Mouse (Mus musculus) neural tube, embryonic 12.5 days (tissue): Measurements from ENCODE around the gene Tmem239. TPM values are rescaled to one million over a fixed set of nuclear protein-coding genes. Genes with fewer than 3 reads are reported as not detected.
A peak's percentile ranks its signal among the peaks of the same experiment; 100 is the strongest.

Experiments
- ATAC-seq: fragments of 200-750 bp; cut with Nextera tagmentation; 2 replicates; pipeline ENCODE4 v1.8.0; 2017; ENCODE audit warnings: low read depth, mild to moderate bottlenecking, moderate TSS enrichment, moderate library complexity; ENCODE audit not compliant: low FRiP score
- H3K27ac ChIP-seq: fragments of 300-500 bp; sonication (generic); 2 replicates; pipeline ENCODE4 v1.5.1; 2016
- H3K27me3 ChIP-seq: fragments of 300-500 bp; sonication (generic); replicated peaks from 2 replicates; pipeline ENCODE4 v1.6.1; 2016; ENCODE audit warnings: mild to moderate bottlenecking
- H3K36me3 ChIP-seq: fragments of 300-500 bp; sonication (generic); 2 replicates; pipeline ENCODE4 v1.6.1; 2016; ENCODE audit warnings: mild to moderate bottlenecking
- H3K4me1 ChIP-seq: fragments of 300-500 bp; sonication (generic); 2 replicates; pipeline ENCODE4 v1.6.1; 2016
- H3K4me2 ChIP-seq: fragments of 300-500 bp; sonication (generic); replicated peaks from 2 replicates; pipeline ENCODE4 v1.6.1; 2016; ENCODE audit warnings: mild to moderate bottlenecking
- H3K4me3 ChIP-seq: fragments of 300-500 bp; sonication (generic); 2 replicates; pipeline ENCODE4 v1.5.1; 2016
- H3K9ac ChIP-seq: fragments of 300-500 bp; sonication (generic); 2 replicates; pipeline ENCODE4 v1.6.1; 2016; ENCODE audit warnings: mild to moderate bottlenecking
- H3K9me3 ChIP-seq: fragments of 300-500 bp; sonication (generic); 2 replicates; pipeline ENCODE4 v1.6.1; 2016; ENCODE audit warnings: mild to moderate bottlenecking
- WGBS: fragments of 180-500 bp; shearing (Covaris S2); methylation state at CpG from one replicate; pipeline ENCODE4 v1.1.7; 2016; 5-methylcytosine and 5-hydroxymethylcytosine counted together
- polyA plus RNA-seq: library from polyadenylated mRNA; unstranded; fragments of >200 nt; fragmentation: Nextera tagmentation; extraction: Ambion mirVana; gene quantifications from 2 replicates; pipeline ENCODE4 v1.2.1, GENCODE M21; 2016

Gene Tmem239
- polyA plus RNA-seq, 1 experiment from 2014 or later: not detected

GRCm38 (mm10) chr2:130414094-130414856 lies 8.0 kb downstream of the Tmem239 start:
- H3K4me1 ChIP-seq: peaks cover 6% of the 10 kb centered on the region; the same call in 1 of the 2 replicates
- WGBS: 79% methylated on average over 6 of the region's 6 CpGs
- no peak overlapping the region for H3K4me3 ChIP-seq

GRCm38 (mm10) chr2:130421781-130422620 lies 15.7 kb downstream of the Tmem239 start:
- Histone ChIP-seq H3K9ac (no peak overlapping the region), H3K27me3 (no peaks in the 10 kb centered on the region), H3K9me3 (no peaks in the 10 kb centered on the region), H3K36me3 (peaks cover 9% of the 10 kb centered on the region; the same call in 1 of the 2 replicates), H3K4me3 (no peak overlapping the region), H3K4me1 (peaks cover 22% of the 10 kb centered on the region), H3K27ac (no peak overlapping the region), H3K4me2 (no peak overlapping the region)
- no peak for ATAC-seq
- WGBS: 96% methylated on average over 26 of the region's 26 CpGs

More at GRCm38 (mm10) chr2:130414094-130414856, 8.0 kb downstream of the Tmem239 start:
- H3K9ac ChIP-seq: no peak overlapping the region
- no peak overlapping the region for H3K4me2 ChIP-seq
- no peak overlapping the region for H3K27ac ChIP-seq
- no peaks in the 10 kb centered on the region for H3K27me3 ChIP-seq
- ATAC-seq: no peak
- H3K36me3 ChIP-seq: peaks cover 9% of the 10 kb centered on the region; the same call in 1 of the 2 replicates
- H3K9me3 ChIP-seq: no peaks in the 10 kb centered on the region

DNA sequence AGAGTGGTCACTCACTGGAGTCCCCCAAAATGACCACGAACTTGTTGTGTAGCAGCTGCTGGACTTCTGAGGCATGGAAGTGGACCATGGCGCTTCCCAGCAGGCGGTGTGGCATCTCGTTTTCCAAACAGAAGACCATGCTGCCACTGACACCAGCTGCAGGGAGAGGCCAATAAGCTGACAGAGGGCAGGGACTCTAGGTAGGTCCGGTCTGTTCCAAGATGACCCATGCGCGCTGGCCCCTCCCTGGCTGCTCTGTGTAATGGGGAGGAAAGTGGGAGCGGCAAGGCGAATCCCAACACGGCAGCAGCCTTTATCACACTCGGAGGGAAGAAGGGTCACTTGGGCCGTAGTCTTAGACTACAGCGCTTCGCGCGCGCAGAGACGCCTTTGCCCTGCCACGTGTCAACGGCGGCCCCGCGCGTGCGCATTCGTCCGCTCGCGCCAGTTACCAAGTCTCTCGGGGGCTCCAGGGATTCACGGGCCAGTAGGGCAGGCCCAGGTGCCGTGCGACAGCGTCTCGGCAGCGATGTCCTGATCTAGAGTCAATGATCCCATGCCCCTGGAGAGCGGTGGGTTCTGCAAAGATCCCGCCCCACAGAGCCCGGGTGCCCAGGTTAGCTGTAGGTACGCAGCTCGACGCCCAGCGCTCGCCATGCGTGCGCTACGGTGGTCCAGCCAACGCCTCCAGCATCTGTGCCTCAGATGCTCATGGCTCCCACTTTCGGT lies 17.3 kb downstream of the Tmem239 start:
- H3K4me1 ChIP-seq: peaks cover 22% of the 10 kb centered on the region
- peak overlapping the region; percentile 67 for H3K9ac ChIP-seq
- peak overlapping the region; percentile 70; the same call in 1 of the 2 replicates for H3K27ac ChIP-seq
- peak overlapping the region; percentile 76 for H3K4me3 ChIP-seq
- peaks cover 6% of the 10 kb centered on the region; the same call in 1 of the 2 replicates for H3K36me3 ChIP-seq
- no peaks in the 10 kb centered on the region for H3K9me3 ChIP-seq
- peak; percentile 80 for ATAC-seq
- peak overlapping the region; percentile 72 for H3K4me2 ChIP-seq
- 17% methylated on average over 49 of the region's 49 CpGs for WGBS
- no peaks in the 10 kb centered on the region for H3K27me3 ChIP-seq

DNA sequence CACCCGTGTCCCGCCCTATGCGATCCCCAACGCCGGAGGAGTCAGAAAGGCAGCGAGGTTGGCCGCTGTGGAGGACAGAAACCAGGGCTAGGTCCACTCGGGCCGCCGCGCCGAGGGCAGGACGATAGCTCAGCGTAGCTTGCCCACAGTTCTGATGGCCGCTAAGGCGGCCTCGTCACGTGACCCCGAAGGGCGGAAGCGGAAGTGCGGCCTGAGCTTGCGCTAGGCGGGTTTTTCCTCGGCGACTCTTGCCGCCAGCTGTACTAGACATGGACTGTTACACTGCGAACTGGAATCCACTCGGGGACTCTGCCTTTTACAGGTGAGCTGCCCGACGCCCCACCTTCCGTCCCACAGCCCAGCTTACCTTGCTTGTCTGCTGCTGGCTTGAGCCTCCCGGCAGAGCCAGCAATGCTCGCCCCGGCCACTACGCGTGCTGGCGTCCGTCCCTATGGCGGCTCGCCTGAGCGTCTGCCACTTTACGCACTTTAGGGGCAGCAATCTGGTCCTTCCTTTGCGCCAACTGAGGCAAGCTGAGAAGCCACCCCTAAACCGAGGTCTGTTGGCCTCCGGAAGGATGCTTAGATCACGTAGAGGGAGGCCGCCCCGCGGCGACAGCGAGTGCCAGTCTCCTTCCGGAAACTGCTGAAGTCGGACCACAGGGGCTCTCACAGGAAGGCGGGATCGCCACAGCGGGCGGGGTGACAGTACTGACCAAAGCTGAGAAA lies 18.0 kb downstream of the Tmem239 start, which contains the start of the genes Vps16 and Pced1a:
Gene Vps16, plus strand, starts transcription at position 214 of the 728 bp plus-strand sequence.
Gene Pced1a, minus strand, starts transcription at position 576 of the 728 bp plus-strand sequence.
- Histone ChIP-seq H3K4me2 (peak within 1 kb of the TSS; percentile 72), H3K9me3 (no peaks in the 10 kb centered on the region), H3K27me3 (no peaks in the 10 kb centered on the region), H3K4me1 (peaks cover 22% of the 10 kb centered on the region), H3K27ac (peak within 1 kb of the TSS; percentile 70), H3K4me3 (peak within 1 kb of the TSS; percentile 76), H3K36me3 (no peaks in the 10 kb centered on the region), H3K9ac (peak within 1 kb of the TSS; percentile 77)
- under 1% methylated on average over 58 of the region's 58 CpGs for WGBS
- ATAC-seq: peak; percentile 97

- Histone ChIP-seq H3K27me3 (no peaks in the 10 kb centered on the region), H3K36me3 (no peaks in the 10 kb centered on the region), H3K4me1 (peaks cover 22% of the 10 kb centered on the region), H3K9me3 (no peaks in the 10 kb centered on the region), H3K4me3 (peak overlapping the region; percentile 76), H3K27ac (no peak overlapping the region), H3K9ac (peak overlapping the region; percentile 77), H3K4me2 (peak overlapping the region; percentile 72)
- WGBS: 53% methylated on average over 5 of the region's 5 CpGs
- no peak for ATAC-seq
Measured at GRCm38 (mm10) chr2:130425112-130425511, 18.8 kb downstream of the Tmem239 start.

- no peak for ATAC-seq
- H3K27me3 ChIP-seq: no peaks in the 10 kb centered on the region
- H3K4me2 ChIP-seq: no peak overlapping the region
- H3K4me3 ChIP-seq: no peak overlapping the region
- 77% methylated on average over 2 of the region's 2 CpGs for WGBS
- no peaks in the 10 kb centered on the region for H3K9me3 ChIP-seq
- H3K36me3 ChIP-seq: peaks cover 11% of the 10 kb centered on the region; the same call in 1 of the 2 replicates
- peaks cover 7% of the 10 kb centered on the region for H3K4me1 ChIP-seq
- H3K27ac ChIP-seq: no peak overlapping the region
- H3K9ac ChIP-seq: no peak overlapping the region
Measured at GRCm38 (mm10) chr2:130429851-130430250, 23.6 kb downstream of the Tmem239 start.

DNA sequence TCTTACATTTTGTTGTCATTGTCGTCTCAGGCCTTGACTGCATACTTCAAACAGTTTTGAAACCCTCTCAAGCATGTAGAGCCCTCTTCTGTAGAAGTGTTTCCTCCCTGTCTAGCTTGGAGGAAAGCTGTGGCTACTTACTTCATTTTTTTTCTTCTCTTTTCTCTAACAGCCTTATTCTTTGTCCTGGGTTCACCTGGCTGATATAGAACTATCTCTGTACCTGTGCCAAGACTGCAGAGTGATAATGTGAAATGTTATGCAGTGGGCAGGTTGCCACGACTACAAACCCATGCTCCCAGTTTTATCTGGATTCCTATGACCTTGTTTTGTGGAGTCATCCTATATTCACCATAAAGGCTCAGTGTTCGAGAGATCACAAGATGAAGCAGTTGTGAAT lies 24.2 kb downstream of the Tmem239 start:
- no peaks in the 10 kb centered on the region for H3K9me3 ChIP-seq
- WGBS: 90% methylated on average over 3 of the region's 3 CpGs
- ATAC-seq: no peak
- no peak overlapping the region for H3K9ac ChIP-seq
- peaks cover under 1% of the 10 kb centered on the region for H3K4me1 ChIP-seq
- H3K36me3 ChIP-seq: peaks cover 11% of the 10 kb centered on the region; the same call in 1 of the 2 replicates
- no peak overlapping the region for H3K4me3 ChIP-seq
- no peak overlapping the region for H3K4me2 ChIP-seq
- no peaks in the 10 kb centered on the region for H3K27me3 ChIP-seq
- no peak overlapping the region for H3K27ac ChIP-seq

GRCm38 (mm10) chr2:130432157-130432556 lies 25.9 kb downstream of the Tmem239 start:
- Histone ChIP-seq H3K4me2 (no peak overlapping the region), H3K9me3 (no peaks in the 10 kb centered on the region), H3K4me3 (no peak overlapping the region), H3K27ac (no peak overlapping the region), H3K36me3 (peaks cover 11% of the 10 kb centered on the region; the same call in 1 of the 2 replicates), H3K27me3 (no peaks in the 10 kb centered on the region), H3K4me1 (no peaks in the 10 kb centered on the region), H3K9ac (no peak overlapping the region)
- ATAC-seq: no peak
- WGBS: 86% methylated on average over 3 of the region's 3 CpGs

DNA sequence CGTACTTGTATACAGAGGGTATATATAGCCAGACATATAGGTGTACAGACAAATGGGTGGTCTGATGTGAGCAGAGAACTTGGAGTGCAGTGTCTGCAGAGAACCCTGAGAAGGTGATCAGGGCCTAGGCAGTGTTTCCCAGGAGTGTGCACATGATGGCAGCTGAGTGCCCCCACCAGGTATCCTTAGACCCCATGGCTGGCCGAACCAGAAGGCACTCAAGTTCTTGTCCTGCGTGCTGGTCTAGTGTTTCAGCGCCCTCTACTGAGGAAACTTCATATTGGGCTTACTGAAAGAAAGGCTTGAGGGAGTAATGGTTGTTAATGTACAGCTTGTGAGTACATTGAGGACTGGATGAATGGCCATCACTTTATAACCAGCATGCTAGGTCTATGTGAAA lies 26.9 kb downstream of the Tmem239 start:
- Histone ChIP-seq H3K4me1 (no peaks in the 10 kb centered on the region), H3K4me2 (no peak overlapping the region), H3K9me3 (no peaks in the 10 kb centered on the region), H3K9ac (no peak overlapping the region), H3K27ac (no peak overlapping the region), H3K36me3 (peaks cover 20% of the 10 kb centered on the region), H3K27me3 (no peaks in the 10 kb centered on the region), H3K4me3 (no peak overlapping the region)
- 29% methylated on average over 4 of the region's 4 CpGs for WGBS
- no peak for ATAC-seq

DNA sequence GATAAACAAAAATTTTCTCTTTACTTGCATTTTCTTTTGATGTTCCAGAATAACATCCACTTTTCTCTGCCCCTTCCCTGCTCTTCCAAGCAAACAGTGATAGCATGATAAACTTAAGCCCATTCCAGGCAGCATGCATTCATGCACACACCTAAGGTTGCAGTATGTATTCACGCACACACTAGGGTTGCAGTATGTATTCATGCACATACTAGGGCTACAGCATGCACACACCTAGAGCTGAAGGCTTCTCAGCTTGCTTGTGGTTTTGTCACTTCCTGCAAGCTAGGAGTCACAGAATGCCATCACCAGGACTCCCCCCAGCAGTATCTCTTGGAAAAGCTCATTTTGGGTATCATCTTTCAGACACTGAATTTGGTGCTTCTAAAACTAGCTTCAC lies 30.5 kb downstream of the Tmem239 start:
- WGBS: 96% methylated on average over 1 of the region's 1 CpGs
- no peaks in the 10 kb centered on the region for H3K9me3 ChIP-seq
- no peak overlapping the region for H3K4me2 ChIP-seq
- no peaks in the 10 kb centered on the region for H3K27me3 ChIP-seq
- ATAC-seq: no peak
- H3K4me3 ChIP-seq: no peak overlapping the region
- no peak overlapping the region for H3K27ac ChIP-seq
- H3K36me3 ChIP-seq: peaks cover 51% of the 10 kb centered on the region
- no peak overlapping the region for H3K9ac ChIP-seq
- H3K4me1 ChIP-seq: no peaks in the 10 kb centered on the region

DNA sequence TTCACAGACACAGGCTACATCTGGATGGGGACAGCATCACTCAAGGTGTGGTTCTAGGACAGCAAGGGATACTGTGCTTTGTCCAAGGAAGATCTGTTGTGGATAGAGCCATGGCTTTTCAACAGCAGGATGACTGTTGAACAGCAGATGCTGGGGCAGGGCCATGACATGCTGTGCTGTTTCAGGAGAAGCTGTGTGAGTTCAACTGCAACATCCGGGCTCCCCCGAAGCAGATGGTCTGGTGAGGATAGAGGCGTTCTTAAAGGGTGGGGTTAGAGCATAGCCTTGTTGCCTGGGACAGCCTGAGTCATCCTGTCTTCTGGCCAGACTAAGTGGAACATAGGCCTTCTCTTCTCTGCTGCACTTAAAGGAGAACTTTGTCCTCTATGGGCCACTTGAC lies 32.6 kb downstream of the Tmem239 start:
- H3K4me3 ChIP-seq: no peak overlapping the region
- WGBS: 91% methylated on average over 3 of the region's 3 CpGs
- H3K27ac ChIP-seq: no peak overlapping the region
- H3K27me3 ChIP-seq: no peaks in the 10 kb centered on the region
- H3K36me3 ChIP-seq: peaks cover 66% of the 10 kb centered on the region
- H3K9ac ChIP-seq: no peak overlapping the region
- H3K4me2 ChIP-seq: no peak overlapping the region
- ATAC-seq: no peak
- H3K4me1 ChIP-seq: no peaks in the 10 kb centered on the region
- H3K9me3 ChIP-seq: no peaks in the 10 kb centered on the region
